Mouse (Mus musculus): Measurements from ENCODE around the gene Mamld1.

DNA sequence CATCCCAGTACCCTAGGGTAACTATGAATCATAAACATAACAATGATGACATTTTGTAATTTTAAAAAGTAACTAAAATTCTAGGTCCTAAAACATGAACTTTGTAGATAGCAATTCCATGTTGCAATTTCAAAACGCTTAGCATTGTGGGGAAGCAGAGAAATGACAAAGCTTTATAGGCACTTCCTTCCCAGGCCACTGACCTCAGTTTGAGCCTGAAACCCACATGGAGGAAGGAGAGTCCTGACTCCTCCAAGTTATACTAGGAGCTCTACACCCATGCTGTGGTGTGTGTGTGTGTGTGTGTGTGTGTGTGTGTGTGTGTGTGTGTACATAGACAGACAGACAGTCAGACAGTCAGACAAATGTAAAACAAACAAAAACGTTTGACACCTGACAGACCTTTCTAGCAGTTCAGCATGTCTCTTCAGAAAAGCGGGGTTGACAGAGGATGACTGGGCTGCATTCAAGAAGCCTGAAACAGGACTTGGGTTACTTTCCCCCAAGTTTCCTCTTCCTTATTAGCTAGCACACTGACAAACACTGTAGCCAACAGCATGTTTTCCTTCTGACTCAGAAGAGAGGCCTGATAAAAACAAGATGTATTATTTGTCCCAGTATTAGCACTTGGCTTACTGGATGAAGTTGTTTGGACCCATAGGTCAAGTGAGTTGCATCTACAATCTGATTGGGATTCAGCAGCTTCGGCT is 37.5 kb downstream of the Mamld1 start:
- TF ChIP-seq CTCF (IDR thresholded peaks at IDR 0.05; ENCODE audit: low read depth), result no peak
- no peak for TF ChIP-seq EP300 (IDR thresholded peaks at IDR 0.05; ENCODE audit: low read depth)
